9 mouse cellular contexts compared by ENCODE assay signal in genomic region chr12:79966621-79967490, GRCm38 (mm10).
DNase-seq lines count a peak whose midpoint lies in the region; ATAC-seq and TF ChIP-seq lines count a peak whose summit lies in the region.
"Had no signal": no experiment of that assay in that cellular context is flagged by ENCODE, and none has a peak within 500 bp of the region (broad histone marks: within the 10 kb centered on the region; RNA-seq: fewer than 3 reads in every experiment).

No protein-coding gene starts in this region.

- peak overlapping the region; percentile 69 for H3K27ac ChIP-seq in lung, postnatal 0 days (ENCODE audit: low read length)
- H3K27ac ChIP-seq in heart, embryonic 11.5 days (ENCODE audit: low read depth, low read length), result peak overlapping the region; percentile 73
- peak overlapping the region; percentile 26; the same call in 1 of the 2 replicates for H3K27ac ChIP-seq in liver, embryonic 11.5 days (ENCODE audit: low read depth, low read length)

- TF ChIP-seq CTCF in lung, postnatal 0 days (IDR thresholded peaks at IDR 0.05), result no peak

- H3K27me3 ChIP-seq in lung, postnatal 0 days (replicated peaks; ENCODE audit: insufficient read depth, low read length), result no peaks in the 10 kb centered on the region
- no peaks in the 10 kb centered on the region for H3K27me3 ChIP-seq in heart, embryonic 11.5 days (ENCODE audit: control insufficient read depth, insufficient read depth, low read length)
- H3K27me3 ChIP-seq in liver, embryonic 11.5 days (replicated peaks; ENCODE audit: control insufficient read depth, insufficient read depth, low read length), result no peaks in the 10 kb centered on the region

- no peak for ATAC-seq in lung, postnatal 0 days
- ATAC-seq in heart, embryonic 11.5 days (replicated peaks; ENCODE audit: insufficient number of reproducible peaks, low FRiP score, low TSS enrichment), result no peak
- no peak for ATAC-seq in liver, embryonic 11.5 days (replicated peaks; ENCODE audit: low FRiP score)

- no peak overlapping the region for H3K4me2 ChIP-seq in lung, postnatal 0 days (replicated peaks; ENCODE audit: low read depth, low read length)
- no peak overlapping the region for H3K4me2 ChIP-seq in heart, embryonic 11.5 days
- H3K4me2 ChIP-seq in liver, embryonic 11.5 days, result peak overlapping the region; percentile 1; the same call in 1 of the 2 replicates

- no peak overlapping the region for H3K9ac ChIP-seq in lung, postnatal 0 days (replicated peaks; ENCODE audit: low read depth)
- H3K9ac ChIP-seq in heart, embryonic 11.5 days (ENCODE audit: low read depth, low read length), result no peak overlapping the region
- H3K9ac ChIP-seq in liver, embryonic 11.5 days (ENCODE audit: low read depth, low read length), result no peak overlapping the region

- H3K9me3 ChIP-seq in lung, postnatal 0 days (ENCODE audit: low read length), result no peaks in the 10 kb centered on the region
- H3K9me3 ChIP-seq in heart, embryonic 11.5 days (replicated peaks; ENCODE audit: control insufficient read depth, low read length), result no peaks in the 10 kb centered on the region
- no peaks in the 10 kb centered on the region for H3K9me3 ChIP-seq in liver, embryonic 11.5 days (ENCODE audit: control insufficient read depth, low read length)

- no peaks in the 10 kb centered on the region for H3K36me3 ChIP-seq in lung, postnatal 0 days (ENCODE audit: insufficient read depth, low read length)
- no peaks in the 10 kb centered on the region for H3K36me3 ChIP-seq in heart, embryonic 11.5 days (ENCODE audit: control insufficient read depth, insufficient read depth, low read length)
- no peaks in the 10 kb centered on the region for H3K36me3 ChIP-seq in liver, embryonic 11.5 days (ENCODE audit: control insufficient read depth, insufficient read depth, low read length)

- WGBS in lung, postnatal 0 days, result 52% methylated on average over 12 of the region's 12 CpGs
- WGBS in heart, embryonic 11.5 days (ENCODE audit: insufficient replicate concordance), result 21% methylated on average over 12 of the region's 12 CpGs
- 36% methylated on average over 12 of the region's 12 CpGs for WGBS in liver, embryonic 11.5 days

- no peak overlapping the region for H3K4me3 ChIP-seq in lung, postnatal 0 days (ENCODE audit: low read depth, low read length)
- H3K4me3 ChIP-seq in heart, embryonic 11.5 days (ENCODE audit: low read depth, low read length), result no peak overlapping the region
- no peak overlapping the region for H3K4me3 ChIP-seq in liver, embryonic 11.5 days (ENCODE audit: low read depth, low read length)
- H3K4me3 ChIP-seq: myocyte had no signal

- DNase-seq in adrenal gland, adult (ENCODE audit: inconsistent age in 2 of 2, low spot score in 1 of 2), result peak; percentile 56 to 86
- no peak for DNase-seq in adrenal gland, adult 18-20 months (ENCODE audit: low spot score in 2 of 2)
- DNase-seq in lung, postnatal 0 days (ENCODE audit: low spot score), result peak; percentile 68
- DNase-seq in lung, adult 18-20 months, result no peak
- DNase-seq in liver, embryonic 11.5 days (ENCODE audit: low spot score), result no peak
- DNase-seq in spleen, adult 18-20 months, result no peak
- no peak for DNase-seq in cerebellum, postnatal 14 days

- no peak for TF ChIP-seq EP300 in lung, postnatal 0 days (IDR thresholded peaks at IDR 0.05)

- H3K4me1 ChIP-seq in lung, postnatal 0 days (ENCODE audit: insufficient read depth, low read depth, low read length), result peaks cover 46% of the 10 kb centered on the region
- peaks cover 51% of the 10 kb centered on the region for H3K4me1 ChIP-seq in heart, embryonic 11.5 days (ENCODE audit: control insufficient read depth, insufficient read depth, low read length)
- H3K4me1 ChIP-seq in liver, embryonic 11.5 days (replicated peaks; ENCODE audit: control insufficient read depth, insufficient read depth, low read length), result peaks cover 37% of the 10 kb centered on the region

Comparison
In these comparisons a context has a peak if more than half of its experiments do, and no peak if none do; other contexts are left out.
1. DNase-seq: peak in adrenal gland, adult (2 of 2) and lung, postnatal 0 days (single experiment); none in adrenal gland, adult 18-20 months (0 of 2), lung, adult 18-20 months (0 of 2), liver, embryonic 11.5 days (single experiment), spleen, adult 18-20 months (0 of 2) and cerebellum, postnatal 14 days (0 of 2).
2. Peak in every context shown above with its lines, with median percentiles within 50 percentile points of each other: H3K27ac ChIP-seq.